Mouse (Mus musculus) heart, postnatal 25 days (tissue): Measurements from ENCODE around the gene Gp1bb. TPM values are rescaled to one million over a fixed set of nuclear protein-coding genes. Genes with fewer than 3 reads are reported as not detected.

ENCODE experiments used
- DNase-seq: peaks from one replicate; pipeline ENCODE4 v3.0.0; 2022; ENCODE audit warnings: low spot score
- intact Hi-C: fragments of 180-260 bp; cut with DNase I; formaldehyde crosslinking; loops from one replicate; pipeline ENCODE4 v1.15.1; 2025
- total RNA-seq, 2 experiments: library from RNA; stranded (reverse); gene quantifications; 2 replicates each; pipeline ENCODE4 v1.2.3; 2021

The Gp1bb gene
- total RNA-seq, 2 experiments from 2014 or later: 0.36 to 1.1 TPM

GRCm38 (mm10) chr16:18586076-18586905 is 35.9 kb downstream of the Gp1bb start:
- no peak for DNase-seq
- intact Hi-C loops: no loop called here

- intact Hi-C loops: no loop called here
Measured at GRCm38 (mm10) chr16:18585676-18586075, 36.5 kb downstream of the Gp1bb start.

GRCm38 (mm10) chr16:18584901-18585510 is 37.2 kb downstream of the Gp1bb start:
- intact Hi-C loops: no loop called here
- DNase-seq: no peak

More at GRCm38 (mm10) chr16:18585676-18586075, 36.5 kb downstream of the Gp1bb start:
- DNase-seq: no peak

- intact Hi-C loops: no loop called here
- DNase-seq: no peak
Measured at GRCm38 (mm10) chr16:18583673-18584357, 38.4 kb downstream of the Gp1bb start.

- no peak for DNase-seq
- intact Hi-C loops: no loop called here
Measured at GRCm38 (mm10) chr16:18583169-18583568, 39.0 kb downstream of the Gp1bb start.

DNA sequence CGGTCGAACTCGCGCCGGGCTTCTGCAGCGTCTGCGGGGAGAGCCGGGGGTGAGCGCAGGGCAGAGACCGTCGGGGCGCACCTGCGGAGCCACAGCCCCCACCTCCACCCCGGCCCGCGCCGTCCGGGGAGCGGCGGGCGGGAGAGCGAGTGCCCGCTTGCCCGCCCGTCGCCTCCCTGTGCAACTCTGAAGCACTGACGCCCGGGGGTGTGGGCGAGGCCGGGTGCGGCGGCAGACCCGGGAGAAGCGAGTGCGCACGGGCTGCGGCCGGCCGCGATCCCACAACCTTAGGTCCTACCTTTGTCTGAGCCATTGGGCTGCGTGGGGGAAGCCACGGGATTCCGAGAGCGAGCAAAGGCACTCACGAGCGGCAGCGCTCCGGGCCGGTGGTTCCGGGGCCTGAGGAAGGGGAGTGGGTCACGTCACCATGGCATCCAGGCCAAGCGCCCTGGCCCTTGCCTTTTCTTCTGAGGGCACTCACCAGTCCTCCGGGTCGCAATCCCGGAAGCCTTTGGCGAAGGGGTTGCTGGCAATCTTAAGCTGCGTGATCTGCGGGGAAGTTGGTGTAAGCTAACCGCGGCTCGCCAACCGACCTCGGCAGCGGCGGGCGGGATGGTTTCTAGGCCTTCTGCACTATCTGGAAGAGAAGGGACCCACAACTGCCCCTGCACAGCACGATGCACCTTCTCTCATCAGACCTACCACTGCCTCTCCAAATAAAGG is 39.6 kb downstream of the Gp1bb start:
- intact Hi-C loops: no loop called here
- DNase-seq: no peak

DNA sequence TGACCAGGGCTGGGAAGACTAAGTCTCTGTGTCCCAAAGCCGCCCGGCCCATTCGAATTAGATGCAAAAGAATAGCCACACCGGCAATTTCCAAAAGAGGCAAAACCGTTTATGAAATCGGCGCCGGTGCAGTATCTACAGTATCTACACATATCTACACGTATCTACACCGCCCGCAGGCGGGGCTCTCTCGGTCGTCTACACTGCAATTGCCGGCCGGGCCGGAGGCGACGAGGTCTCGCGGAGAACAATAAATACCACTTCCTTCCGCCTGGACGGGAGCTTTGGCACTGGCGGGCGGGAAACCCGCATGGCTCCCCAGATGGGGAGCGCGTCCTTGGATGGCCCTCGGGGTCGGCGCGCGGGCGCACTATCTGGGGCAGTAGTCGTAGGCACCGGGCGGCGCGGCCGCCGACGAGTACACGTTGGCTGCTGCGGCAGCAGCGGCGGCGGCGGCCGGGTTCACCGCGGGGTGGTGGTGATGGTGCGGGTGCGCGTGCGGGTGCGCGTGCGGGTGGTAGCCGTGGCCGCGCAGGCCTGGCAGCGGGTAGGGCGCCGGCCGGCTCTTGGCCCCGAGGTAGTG is 40.5 kb downstream of the Gp1bb start:
- no peak for DNase-seq
- intact Hi-C loops: no loop called here

DNA sequence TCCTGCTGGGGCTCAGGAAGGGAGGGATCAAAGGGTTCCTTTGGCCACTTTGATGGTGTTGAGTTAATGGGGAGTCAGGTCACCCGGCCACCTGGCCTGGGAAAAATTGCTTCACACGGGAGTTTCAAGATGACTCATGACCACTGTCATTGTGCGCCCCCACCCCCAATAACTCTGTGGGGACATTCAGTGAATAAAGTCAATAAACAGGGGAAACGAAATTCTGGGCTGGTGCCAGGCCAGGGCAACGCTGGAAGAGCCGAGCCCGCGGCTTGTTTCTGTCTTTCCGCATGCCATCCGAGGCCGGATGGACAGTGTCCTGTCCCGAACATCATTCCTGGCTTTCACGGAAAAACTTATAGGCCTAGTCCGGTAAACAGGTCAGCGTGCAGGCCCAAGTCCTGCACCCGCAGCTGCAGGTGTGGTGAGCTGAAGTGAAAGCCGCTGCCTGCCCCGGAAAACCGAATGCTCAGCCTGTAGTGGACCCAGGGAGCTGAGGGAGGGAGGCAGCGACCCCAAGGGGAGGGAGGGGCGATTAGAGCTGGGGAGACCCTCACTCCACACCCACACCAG is 41.1 kb downstream of the Gp1bb start:
- no peak for DNase-seq
- intact Hi-C loops: no loop called here

DNA sequence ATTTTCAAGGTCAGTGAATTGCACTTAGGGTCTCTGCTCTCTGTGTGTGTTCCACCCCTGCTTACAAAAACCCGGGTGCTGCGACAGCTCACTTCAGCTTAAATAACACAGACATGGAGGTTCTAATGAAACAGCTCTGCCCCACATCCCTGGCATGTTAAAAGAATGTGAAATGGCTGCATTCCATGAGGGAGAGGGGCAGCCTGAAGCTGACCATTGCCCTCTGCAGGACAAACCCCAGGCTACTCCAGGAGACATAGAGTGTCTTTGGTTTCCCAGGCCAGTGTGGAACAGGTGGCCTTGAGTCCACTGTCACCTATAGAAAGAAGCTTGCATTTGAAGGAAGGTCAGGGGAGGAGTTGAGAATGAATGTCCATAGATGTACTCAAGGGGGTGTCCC is 41.8 kb downstream of the Gp1bb start:
- DNase-seq: no peak
- intact Hi-C loops: no loop called here

DNA sequence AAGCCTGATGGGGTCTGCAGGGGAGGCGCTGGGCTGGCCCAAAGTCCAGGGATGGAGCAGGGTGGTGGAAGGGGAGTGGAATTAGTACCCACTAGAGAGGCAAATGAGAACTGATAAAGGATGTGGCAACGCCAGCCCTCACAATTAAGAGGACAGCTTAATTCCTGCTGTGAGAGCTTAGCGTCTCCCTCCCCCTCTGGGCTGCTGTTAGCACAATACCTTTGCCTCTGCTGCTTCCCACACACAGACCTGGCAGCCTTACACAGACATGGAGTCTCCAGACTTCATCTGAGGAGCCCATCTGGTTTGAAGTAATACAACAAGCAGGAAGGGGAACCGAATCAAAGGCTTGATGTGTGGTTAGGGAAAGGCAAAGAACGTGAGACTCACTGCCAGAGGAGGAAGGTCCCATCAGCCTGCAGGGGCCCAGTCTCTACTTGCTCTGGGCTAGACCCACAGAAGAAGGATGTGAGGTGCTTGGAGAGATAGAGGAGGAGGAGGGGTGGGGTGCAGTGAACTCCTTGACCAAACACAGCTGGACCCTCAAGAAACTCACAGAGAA is 44.5 kb downstream of the Gp1bb start:
- DNase-seq: no peak
- intact Hi-C loops: no loop called here

DNA sequence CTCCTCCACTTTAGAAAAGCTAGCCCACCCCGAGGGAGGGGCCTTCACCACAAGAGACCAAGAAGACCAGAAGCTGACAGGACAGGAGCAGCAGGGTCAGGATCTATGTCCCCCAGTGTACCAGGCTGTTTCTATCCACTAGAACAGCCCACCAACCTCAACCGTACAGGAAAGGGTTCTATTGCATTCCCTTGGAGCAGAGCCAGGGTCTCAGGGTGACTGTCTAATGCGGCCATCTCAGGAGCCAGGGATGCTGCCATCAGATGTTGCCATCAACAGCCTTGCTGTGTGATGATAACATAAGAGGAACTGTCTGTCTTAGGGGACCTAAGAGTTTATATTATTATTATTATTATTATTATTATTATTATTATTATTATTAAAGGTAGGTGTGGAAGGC is 45.1 kb downstream of the Gp1bb start:
- intact Hi-C loops: no loop called here
- DNase-seq: no peak

GRCm38 (mm10) chr16:18574196-18574595 is 48.0 kb downstream of the Gp1bb start:
- no peak for DNase-seq
- intact Hi-C loops: no loop called here

Other genes starting within 250 kb of the Gp1bb start
- 10 to 100 TPM; 36.1 to 38.2 TPM for gene Txnrd2, start 196.0 kb downstream of the Gp1bb start, total RNA-seq
- gene Comt, start 195.6 kb downstream of the Gp1bb start, total RNA-seq: 100 to 1,000 TPM; 112 TPM
- gene Gnb1l, start 123.7 kb downstream of the Gp1bb start, total RNA-seq: 1 to 10 TPM; 4.9 to 5.6 TPM
- gene Rtl10, start 123.5 kb downstream of the Gp1bb start, total RNA-seq: 1 to 10 TPM; 3.3 to 4.6 TPM
- gene Tbx1, start 31.7 kb downstream of the Gp1bb start, total RNA-seq: under 1 TPM; 0.68 to 0.78 TPM
- 1 to 10 TPM; 1.0 to 1.6 TPM for gene Gm49601, start 4.0 kb upstream of the Gp1bb start, total RNA-seq
- gene Sept5, start 7.6 kb upstream of the Gp1bb start, total RNA-seq: 1 to 10 TPM; 3.9 to 4.6 TPM
- gene Cldn5, start 154.4 kb upstream of the Gp1bb start, total RNA-seq: 10 to 100 TPM; 26.9 to 34.2 TPM
- gene Ufd1, start 189.4 kb upstream of the Gp1bb start, total RNA-seq: 10 to 100 TPM; 51.7 to 58.3 TPM
- gene Cdc45, start 189.6 kb upstream of the Gp1bb start, total RNA-seq: 1 to 10 TPM; 2.7 to 4.1 TPM
- 10 to 100 TPM; 21.1 to 24.2 TPM for gene 2510002D24Rik, start 214.2 kb upstream of the Gp1bb start, total RNA-seq
- gene Gm28539, start 214.2 kb upstream of the Gp1bb start, total RNA-seq: 1 to 10 TPM in 1 of 2 experiments, not detected in 1; 1.5 TPM